Comparison of ENCODE assay signal across 8 mouse cellular contexts in the genomic region with DNA sequence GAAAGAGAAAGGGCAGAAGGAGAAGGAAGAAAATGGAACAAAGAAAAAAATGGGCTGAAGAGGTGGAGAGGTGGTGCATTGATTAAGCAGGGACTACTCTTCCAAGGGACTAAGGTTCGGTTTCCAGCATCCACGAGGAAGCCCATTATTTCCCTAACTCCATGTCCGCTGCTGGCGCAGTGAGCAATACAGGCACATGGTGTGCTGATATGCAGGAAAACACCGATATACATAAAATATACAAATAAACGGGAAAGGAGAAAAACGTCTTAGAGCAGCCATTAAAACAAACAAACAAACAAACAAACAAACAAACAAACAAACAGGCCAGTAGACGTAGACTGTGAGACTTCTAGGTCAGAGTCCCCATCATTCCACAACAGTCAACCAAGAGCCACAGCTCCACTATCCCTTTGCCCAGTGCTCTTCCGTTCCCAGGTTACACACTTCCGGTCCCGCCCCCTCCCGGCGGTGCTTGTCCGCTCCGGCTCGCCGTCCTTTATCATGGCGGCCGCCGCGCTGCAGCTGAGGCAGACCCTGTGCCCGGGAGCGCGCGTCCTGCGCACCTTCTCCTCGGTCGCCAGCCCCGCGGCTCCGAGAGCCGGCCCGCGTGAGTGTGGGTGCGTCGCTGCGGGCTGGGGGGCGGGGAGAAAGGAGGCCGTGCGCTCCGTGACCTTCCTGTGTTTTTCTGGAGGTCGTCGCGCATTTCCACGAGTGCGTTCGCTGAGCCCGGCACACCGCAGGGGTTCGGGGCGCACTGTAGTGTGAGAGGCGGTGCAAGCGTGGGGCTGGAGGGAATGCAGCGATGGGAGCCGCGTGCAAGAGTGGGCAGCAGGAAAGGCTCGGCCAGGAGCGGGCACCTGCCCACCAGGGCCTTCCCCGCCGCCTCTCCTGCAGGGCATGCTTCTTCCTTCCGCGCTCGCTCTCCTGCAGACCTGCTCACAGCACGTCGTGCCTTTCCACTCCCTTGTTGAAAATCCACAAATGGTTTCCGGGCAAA. TPM values are rescaled to one million over a fixed set of nuclear protein-coding genes. Genes with fewer than 3 reads are reported as not detected.
DNase-seq lines count a peak whose midpoint lies in the region; ATAC-seq and TF ChIP-seq lines count a peak whose summit lies in the region.

Gene Mrps35, plus strand, starts transcription at position 474 of the 1,000 bp plus-strand sequence.

- H3K27me3 ChIP-seq in hindbrain, embryonic 12.5 days = 0 out of 2 replicates have a peak, but pooled peaks cover 5% of the 10 kb centered on the region
- H3K27me3 ChIP-seq in lung, postnatal 0 days (replicated peaks; ENCODE audit: insufficient read depth, low read length) = no peaks in the 10 kb centered on the region

- 3% methylated on average over 66 of the region's 66 CpGs for WGBS in hindbrain, embryonic 12.5 days
- WGBS in lung, postnatal 0 days = 3% methylated on average over 66 of the region's 66 CpGs

- peak within 1 kb of the TSS; percentile 66 for H3K4me2 ChIP-seq in hindbrain, embryonic 12.5 days (replicated peaks)
- H3K4me2 ChIP-seq in lung, postnatal 0 days (replicated peaks; ENCODE audit: low read depth, low read length) = peak within 1 kb of the TSS; percentile 75

- H3K36me3 ChIP-seq in hindbrain, embryonic 12.5 days = 0 out of 2 replicates have a peak, but pooled peaks cover 16% of the 10 kb centered on the region
- no peaks in the 10 kb centered on the region for H3K36me3 ChIP-seq in lung, postnatal 0 days (ENCODE audit: insufficient read depth, low read length)

- H3K4me3 ChIP-seq in hindbrain, embryonic 12.5 days = peak within 1 kb of the TSS; percentile 91
- peak within 1 kb of the TSS; percentile 89 for H3K4me3 ChIP-seq in lung, postnatal 0 days (ENCODE audit: low read depth, low read length)

- H3K9ac ChIP-seq in hindbrain, embryonic 12.5 days = peak within 1 kb of the TSS; percentile 86
- peak within 1 kb of the TSS; percentile 66 for H3K9ac ChIP-seq in lung, postnatal 0 days (replicated peaks; ENCODE audit: low read depth)

- ATAC-seq in hindbrain, embryonic 12.5 days (ENCODE audit: low FRiP score) = peak; percentile 100
- ATAC-seq in lung, postnatal 0 days = peak; percentile 99

- TF ChIP-seq EP300 in lung, postnatal 0 days (IDR thresholded peaks at IDR 0.05) = no peak

- peaks cover 21% of the 10 kb centered on the region for H3K4me1 ChIP-seq in hindbrain, embryonic 12.5 days
- peaks cover 11% of the 10 kb centered on the region; the same call in 1 of the 2 replicates for H3K4me1 ChIP-seq in lung, postnatal 0 days (ENCODE audit: insufficient read depth, low read depth, low read length)

- no peaks in the 10 kb centered on the region for H3K9me3 ChIP-seq in hindbrain, embryonic 12.5 days (replicated peaks)
- H3K9me3 ChIP-seq in lung, postnatal 0 days (ENCODE audit: low read length) = no peaks in the 10 kb centered on the region

- DNase-seq in NIH3T3 (ENCODE audit: low read depth) = peak; percentile 96
- DNase-seq in cerebellum, adult 9-11 months = peak; percentile 90
- DNase-seq in frontal cortex, postnatal 10 days (ENCODE audit: low spot score in 2 of 2) = peak; percentile 82 to 88
- DNase-seq in layer of hippocampus, postnatal 10 days (ENCODE audit: low spot score in 2 of 2) = peak; percentile 86 to 91
- DNase-seq in lung, postnatal 0 days (ENCODE audit: low spot score) = peak; percentile 94
- peak; percentile 64 for DNase-seq in ovary, postnatal 10 days (ENCODE audit: low spot score)
- DNase-seq in thymus, postnatal 0 days (ENCODE audit: low spot score) = peak; percentile 87

- peak; percentile 46 for TF ChIP-seq CTCF in lung, postnatal 0 days (IDR thresholded peaks at IDR 0.05)

- peak within 1 kb of the TSS; percentile 88 for H3K27ac ChIP-seq in hindbrain, embryonic 12.5 days
- peak within 1 kb of the TSS; percentile 81 for H3K27ac ChIP-seq in lung, postnatal 0 days (ENCODE audit: low read length)

RNA-seq across cellular contexts. Expression of gene Mrps35, which starts in this region (rescaled TPM):
- polyA plus RNA-seq in hindbrain, embryonic 12.5 days (2016; fragmentation: Nextera tagmentation; extraction: Ambion mirVana) = 69.9 and 70.8 TPM in 2 replicates
- total RNA-seq in layer of hippocampus, postnatal 10 days (2021) = 10 to 100 TPM; 43.5 to 50.7 TPM
- polyA plus RNA-seq in lung, postnatal 0 days (2015; fragmentation: Nextera tagmentation; extraction: Ambion mirVana) = 64.7 and 69.3 TPM in 2 replicates
- polyA plus RNA-seq in thymus, postnatal 0 days (2015; fragmentation: Nextera tagmentation; extraction: Ambion mirVana) = 105 and 111 TPM in 2 replicates

Comparison
In these comparisons a context has a peak if more than half of its experiments do, and no peak if none do; other contexts are left out.
1. Peak in every context shown above with its lines: DNase-seq, ATAC-seq, H3K4me3 ChIP-seq and H3K27ac ChIP-seq.